Mouse (Mus musculus) E14TG2a.4 (cell line): ENCODE results near the gene Plekho2.

Source experiments
- CTCF ChIP-seq: conservative IDR thresholded peaks from 2 replicates; pipeline ENCODE4 v1.5.1; 2014; ENCODE audit warnings: low read length
- POU5F1 ChIP-seq: IDR thresholded peaks from 2 replicates; pipeline ENCODE4 v1.6.1; 2014; ENCODE audit warnings: low read length, borderline replicate concordance

- TF ChIP-seq CTCF (no peak), POU5F1 (no peak)
Observed at GRCm38 (mm10) chr9:65537901-65538630, 41.8 kb downstream of the Plekho2 start.
